In the genomic region with DNA sequence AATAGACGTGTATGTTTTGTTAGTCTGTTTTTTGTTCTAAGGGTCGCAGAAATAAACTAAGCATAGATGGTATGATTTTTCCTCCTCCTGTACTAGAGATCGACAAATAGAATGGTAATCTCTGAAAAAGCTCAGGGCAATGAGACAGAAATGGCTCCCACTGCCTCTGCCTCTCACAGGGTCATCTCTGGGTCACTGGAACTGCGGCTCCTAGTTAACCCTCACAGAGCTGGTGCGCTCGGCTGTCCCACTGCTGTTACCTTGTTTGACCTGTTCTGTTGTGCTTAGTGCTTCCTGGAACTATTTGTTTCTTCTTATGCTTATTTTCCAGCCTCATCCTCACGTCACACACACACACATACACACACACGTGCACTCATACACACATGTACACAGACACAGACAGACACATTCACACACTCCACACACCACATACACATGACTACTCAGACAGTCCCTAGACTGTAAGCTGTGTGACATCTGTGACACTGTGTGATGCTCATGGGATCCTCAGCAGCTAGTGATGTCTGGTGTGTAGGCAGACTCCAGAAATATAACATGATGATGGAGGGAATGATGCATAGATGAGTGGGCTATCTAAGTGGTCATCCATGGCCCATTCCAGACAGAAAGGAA, we compare ENCODE assay signal across 14 mouse cellular contexts.
"Had no signal": no experiment of that assay in that cellular context is flagged by ENCODE, and none has a peak within 500 bp of the region (broad histone marks: within the 10 kb centered on the region; RNA-seq: fewer than 3 reads in every experiment).

No protein-coding gene starts in this region.

- H3K4me3 ChIP-seq: left cerebral cortex, adult 2 months; limb, embryonic 10.5 days; liver, embryonic 15.5 days; midbrain, embryonic 13.5 days; neural tube, embryonic 13.5 days had no signal

- H3K27ac ChIP-seq: left cerebral cortex, adult 2 months; limb, embryonic 10.5 days; liver, embryonic 15.5 days; macrophage; midbrain, embryonic 13.5 days; neural tube, embryonic 13.5 days; stomach, postnatal 0 days had no signal

- H3K9ac ChIP-seq: liver, embryonic 15.5 days; midbrain, embryonic 13.5 days; neural tube, embryonic 13.5 days had no signal

- DNase-seq: kidney, adult 2 months; kidney, postnatal 25 days; lung, adult 2 months; lung, postnatal 10 days; thymus, postnatal 4 days had no signal

- H3K27me3 ChIP-seq: liver, embryonic 15.5 days; midbrain, embryonic 13.5 days; neural tube, embryonic 13.5 days had no signal

- ATAC-seq: intestine, embryonic 16.5 days; midbrain, embryonic 13.5 days had no signal

- H3K9me3 ChIP-seq: limb, embryonic 10.5 days; liver, embryonic 15.5 days; midbrain, embryonic 13.5 days; neural tube, embryonic 13.5 days had no signal

- H3K36me3 ChIP-seq: limb, embryonic 10.5 days; liver, embryonic 15.5 days; midbrain, embryonic 13.5 days; neural tube, embryonic 13.5 days had no signal

- H3K4me1 ChIP-seq: liver, embryonic 15.5 days had no signal

- H3K4me2 ChIP-seq: liver, embryonic 11.5 days; liver, embryonic 15.5 days; midbrain, embryonic 13.5 days; neural tube, embryonic 13.5 days had no signal
